In genomic region chr10:67801619-67802018, GRCm38 (mm10) we compare ENCODE assay signal across 20 mouse cellular contexts.
DNase-seq lines count a peak whose midpoint lies in the region; ATAC-seq and TF ChIP-seq lines count a peak whose summit lies in the region.
"Had no signal": no experiment of that assay in that cellular context is flagged by ENCODE, and none has a peak within 500 bp of the region (broad histone marks: within the 10 kb centered on the region; RNA-seq: fewer than 3 reads in every experiment).

No protein-coding gene starts in this region.

- in situ Hi-C loops in CH12.LX (cut with MboI; ENCODE audit: low pct_ligation_motif_present, low pct_unique_long_range_greater_than_20kb, low sequenced_read_pairs): no loop called here

- DNase-seq in 416B (ENCODE audit: low read depth): peak; percentile 20
- peak; percentile 66 for DNase-seq in CH12.LX (ENCODE audit: extremely low read depth)
- DNase-seq in thymus, postnatal 25 days: no peak
- DNase-seq in adipocyte (ENCODE audit: low spot score): no peak
- DNase-seq: adrenal gland, adult 8-10 months; adrenal gland, postnatal 14 days; adrenal gland, postnatal 36 days; B cell, adult 2 months; cerebellum, adult 11-12 months; cerebellum, adult 2 months; cerebellum, adult 9-10 months; cerebellum, postnatal 10 days; cerebellum, postnatal 25 days had no signal

- TF ChIP-seq EP300 in CH12.LX (IDR thresholded peaks at IDR 0.05; ENCODE audit: low read length): no peak

- H3K27ac ChIP-seq in CH12.LX (ENCODE audit: insufficient read depth, low read depth): no peak overlapping the region
- no peak overlapping the region for H3K27ac ChIP-seq in heart, embryonic 12.5 days (ENCODE audit: poor library complexity, severe bottlenecking)
- H3K27ac ChIP-seq: embryonic facial prominence, embryonic 10.5 days; embryonic facial prominence, embryonic 12.5 days; forebrain, embryonic 13.5 days; forebrain, embryonic 15.5 days had no signal

- no peaks in the 10 kb centered on the region for H3K9me3 ChIP-seq in CH12.LX (replicated peaks; ENCODE audit: low read length)
- 0 out of 2 replicates have a peak, but pooled peaks cover 6% of the 10 kb centered on the region for H3K9me3 ChIP-seq in heart, embryonic 12.5 days (replicated peaks)
- H3K9me3 ChIP-seq: embryonic facial prominence, embryonic 10.5 days; embryonic facial prominence, embryonic 12.5 days; forebrain, embryonic 13.5 days; forebrain, embryonic 15.5 days had no signal

- H3K9ac ChIP-seq in CH12.LX (ENCODE audit: insufficient read depth, low read depth): peak overlapping the region; percentile 59
- no peak overlapping the region for H3K9ac ChIP-seq in heart, embryonic 12.5 days
- H3K9ac ChIP-seq: embryonic facial prominence, embryonic 12.5 days; forebrain, embryonic 13.5 days; forebrain, embryonic 15.5 days had no signal

- peak; percentile 51 for ATAC-seq in megakaryocyte, adult 5-6 weeks (ENCODE audit: poor library complexity, severe bottlenecking)
- ATAC-seq in heart, embryonic 12.5 days (ENCODE audit: insufficient number of reproducible peaks, low FRiP score): no peak
- ATAC-seq: CD4-positive, CD25-positive, alpha-beta regulatory T cell, adult 4 months; forebrain, embryonic 13.5 days; forebrain, embryonic 15.5 days had no signal

- TF ChIP-seq RAD21 in CH12.LX (IDR thresholded peaks at IDR 0.05; ENCODE audit: low read depth, low read length): no peak

- peaks cover 0 to 15% of the 10 kb centered on the region in 2 experiments for H3K36me3 ChIP-seq in CH12.LX (replicated peaks in 1 of 2; ENCODE audit: control insufficient read depth in 1 of 2, insufficient read depth in 1 of 2, low read length in 1 of 2)
- no peaks in the 10 kb centered on the region for H3K36me3 ChIP-seq in heart, embryonic 12.5 days
- H3K36me3 ChIP-seq: embryonic facial prominence, embryonic 10.5 days; embryonic facial prominence, embryonic 12.5 days; forebrain, embryonic 15.5 days had no signal

- WGBS in heart, embryonic 12.5 days: 93% methylated on average over 1 of the region's 1 CpGs

- H3K79me2 ChIP-seq in CH12.LX (replicated peaks; ENCODE audit: control insufficient read depth, extremely low read depth, insufficient read depth, poor library complexity, severe bottlenecking): no peaks in the 10 kb centered on the region

- peak overlapping the region; percentile 24; the same call in 1 of the 2 replicates for H3K4me2 ChIP-seq in CH12.LX (ENCODE audit: insufficient read depth, low read depth, poor library complexity, severe bottlenecking)
- no peak overlapping the region for H3K4me2 ChIP-seq in heart, embryonic 12.5 days
- H3K4me2 ChIP-seq: embryonic facial prominence, embryonic 12.5 days; forebrain, embryonic 13.5 days; forebrain, embryonic 15.5 days had no signal

- dilution Hi-C loops in CH12.LX (cut with MboI; ENCODE audit: extremely low pct_ligation_motif_present, extremely low pct_unique_long_range_greater_than_20kb, low sequenced_read_pairs): no loop called here

- no peak for TF ChIP-seq CTCF in CH12.LX (conservative IDR thresholded peaks at IDR 0.05 in 1 of 2, IDR thresholded peaks at IDR 0.05 in 1 of 2; ENCODE audit: low read depth in 2 of 2, low read length in 2 of 2)

- TF ChIP-seq POLR2A in CH12.LX (IDR thresholded peaks at IDR 0.05; ENCODE audit: low read depth, low read length): peak; percentile 72

- peak overlapping the region; percentile 52 to 59 (median 55) for H3K4me3 ChIP-seq in CH12.LX (replicated peaks in 1 of 3; ENCODE audit: low read depth in 2 of 3, low read length in 2 of 3, poor library complexity in 1 of 3)
- H3K4me3 ChIP-seq in heart, embryonic 12.5 days: no peak overlapping the region
- H3K4me3 ChIP-seq: embryonic facial prominence, embryonic 10.5 days; embryonic facial prominence, embryonic 12.5 days; forebrain, embryonic 13.5 days; forebrain, embryonic 15.5 days had no signal

- peaks cover 10 to 38% of the 10 kb centered on the region in 2 experiments for H3K4me1 ChIP-seq in CH12.LX (ENCODE audit: control insufficient read depth in 1 of 2, insufficient read depth in 2 of 2)
- H3K4me1 ChIP-seq in heart, embryonic 12.5 days (replicated peaks): no peaks in the 10 kb centered on the region
- H3K4me1 ChIP-seq: embryonic facial prominence, embryonic 12.5 days; forebrain, embryonic 15.5 days had no signal

- H3K27me3 ChIP-seq in CH12.LX (replicated peaks): no peaks in the 10 kb centered on the region
- H3K27me3 ChIP-seq in heart, embryonic 12.5 days (replicated peaks): no peaks in the 10 kb centered on the region
- H3K27me3 ChIP-seq: embryonic facial prominence, embryonic 12.5 days; forebrain, embryonic 13.5 days; forebrain, embryonic 15.5 days had no signal

TF ChIP-seq in CH12.LX, 34 proteins besides CTCF, POLR2A, EP300 and RAD21:
- TF ChIP-seq SIN3A (IDR thresholded peaks at IDR 0.05; ENCODE audit: low read length) (no peak; the same call in 1 of the 2 replicates), KAT2A (IDR thresholded peaks at IDR 0.05; ENCODE audit: insufficient replicate concordance, low read length) (no peak), NELFE (IDR thresholded peaks at IDR 0.05; ENCODE audit: low read depth, low read length) (peak; percentile 66), POLR2AphosphoS2 (IDR thresholded peaks at IDR 0.05; ENCODE audit: low read depth, low read length) (no peak), HCFC1 (IDR thresholded peaks at IDR 0.05; ENCODE audit: low read depth, low read length) (0 out of 2 replicates have a peak, but pooled peaks have one; percentile 26), NRF1 (IDR thresholded peaks at IDR 0.05; ENCODE audit: low read depth, low read length) (no peak), ELF1 (IDR thresholded peaks at IDR 0.05; ENCODE audit: low read depth, low read length) (peak; percentile 69), TBP (conservative IDR thresholded peaks at IDR 0.05; ENCODE audit: low read depth, low read length) (peak; percentile 83), USF1 (IDR thresholded peaks at IDR 0.05; ENCODE audit: low read depth, low read length) (no peak)

Comparison
In these comparisons a context has a peak if more than half of its experiments do, and no peak if none do; other contexts are left out.
1. DNase-seq: peak in 416B (single experiment) and CH12.LX (single experiment); none in thymus, postnatal 25 days (single experiment) and adipocyte (single experiment).